Mouse (Mus musculus) neural tube, embryonic 13.5 days (tissue): Measurements from ENCODE around the gene Fn3krp. TPM values are rescaled to one million over a fixed set of nuclear protein-coding genes. Genes with fewer than 3 reads are reported as not detected.

Experiments
- ATAC-seq: fragments of 200-750 bp; cut with Nextera tagmentation; 2 replicates; pipeline ENCODE4 v1.8.0; 2017; ENCODE audit warnings: low read depth, mild to moderate bottlenecking, moderate TSS enrichment, moderate library complexity
- H3K27ac ChIP-seq: fragments of 300-500 bp; sonication (generic); replicated peaks from 2 replicates; pipeline ENCODE4 v1.5.1; 2015; ENCODE audit warnings: moderate library complexity, mild to moderate bottlenecking, inconsistent platforms
- H3K27me3 ChIP-seq: fragments of 300-500 bp; sonication (generic); 2 replicates; pipeline ENCODE4 v1.6.1; 2015; ENCODE audit warnings: mild to moderate bottlenecking, inconsistent platforms
- H3K36me3 ChIP-seq: fragments of 300-500 bp; sonication (generic); 2 replicates; pipeline ENCODE4 v1.6.1; 2015; ENCODE audit warnings: mild to moderate bottlenecking, inconsistent platforms
- H3K4me1 ChIP-seq: fragments of 300-500 bp; sonication (generic); replicated peaks from 2 replicates; pipeline ENCODE4 v1.6.1; 2015; ENCODE audit warnings: inconsistent platforms
- H3K4me2 ChIP-seq: fragments of 300-500 bp; sonication (generic); 2 replicates; pipeline ENCODE4 v1.6.1; 2015; ENCODE audit warnings: inconsistent platforms, mild to moderate bottlenecking, moderate library complexity
- H3K4me3 ChIP-seq: fragments of 300-500 bp; sonication (generic); 2 replicates; pipeline ENCODE4 v1.5.1; 2015; ENCODE audit warnings: mild to moderate bottlenecking, inconsistent platforms
- H3K9ac ChIP-seq: fragments of 300-500 bp; sonication (generic); 2 replicates; pipeline ENCODE4 v1.6.1; 2015; ENCODE audit warnings: moderate library complexity, mild to moderate bottlenecking, inconsistent platforms
- H3K9me3 ChIP-seq: fragments of 300-500 bp; sonication (generic); 2 replicates; pipeline ENCODE4 v1.6.1; 2016; ENCODE audit warnings: inconsistent platforms
- whole genome bisulfite sequencing: fragments of 180-500 bp; shearing (Covaris S2); methylation state at CpG from one replicate; pipeline ENCODE4 v1.1.7; 2015; 5-methylcytosine and 5-hydroxymethylcytosine counted together
- polyA plus RNA-seq: library from polyadenylated mRNA; unstranded; fragments of >200 nt; fragmentation: Nextera tagmentation; extraction: Ambion mirVana; gene quantifications from 2 replicates; pipeline ENCODE4 v1.2.1, GENCODE M21; 2015

Gene Fn3krp
- polyA plus RNA-seq = 11.8 and 12.2 TPM in 2 replicates

DNA sequence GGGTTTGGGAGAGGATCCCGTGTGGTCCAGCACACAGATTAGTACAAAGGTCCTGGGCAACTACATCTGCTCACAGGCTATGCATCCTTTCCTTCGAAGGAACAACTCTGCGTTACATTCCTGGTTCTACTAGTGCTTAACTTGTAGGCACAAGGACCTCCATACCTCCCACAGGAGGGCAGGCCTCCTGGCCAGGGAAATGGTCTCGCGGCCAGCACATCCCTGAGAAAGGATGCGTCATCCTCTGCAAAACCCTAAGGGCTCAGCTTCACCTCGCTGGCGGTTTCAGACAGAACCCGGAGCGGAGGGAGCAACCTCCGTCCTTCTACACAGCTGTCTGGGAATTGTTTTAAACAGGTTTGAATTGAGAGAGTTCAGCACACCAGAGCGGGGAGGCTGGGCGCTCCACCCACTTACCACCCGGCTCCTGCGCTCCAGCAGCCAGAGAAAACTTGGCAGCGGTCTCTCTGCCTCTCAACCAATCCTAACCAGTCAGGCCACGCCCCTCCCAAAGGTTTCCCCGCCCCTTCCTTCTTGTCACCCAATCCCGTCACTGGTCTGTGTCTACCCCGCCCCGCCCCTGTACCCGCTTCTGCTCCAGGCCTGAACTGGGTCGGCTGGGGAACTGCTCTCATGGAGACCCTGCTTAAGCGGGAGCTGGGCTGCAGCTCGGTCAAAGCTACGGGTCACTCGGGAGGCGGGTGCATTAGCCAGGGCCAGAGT lies at the start of gene Fn3krp:
Gene Fn3krp (plus strand): TSS at position 572 of the 723 bp plus-strand sequence.
- H3K9me3 ChIP-seq = no peaks in the 10 kb centered on the region
- H3K9ac ChIP-seq = peak within 1 kb of the TSS; percentile 77
- H3K4me1 ChIP-seq = peaks cover 15% of the 10 kb centered on the region
- peak within 1 kb of the TSS; percentile 73 for H3K4me3 ChIP-seq
- ATAC-seq = peak; percentile 100
- 0 out of 2 replicates have a peak, but pooled peaks cover 2% of the 10 kb centered on the region for H3K36me3 ChIP-seq
- H3K4me2 ChIP-seq = peak within 1 kb of the TSS; percentile 83
- H3K27me3 ChIP-seq = no peaks in the 10 kb centered on the region
- WGBS = 2% methylated on average over 28 of the region's 28 CpGs
- peak within 1 kb of the TSS; percentile 79 for H3K27ac ChIP-seq

DNA sequence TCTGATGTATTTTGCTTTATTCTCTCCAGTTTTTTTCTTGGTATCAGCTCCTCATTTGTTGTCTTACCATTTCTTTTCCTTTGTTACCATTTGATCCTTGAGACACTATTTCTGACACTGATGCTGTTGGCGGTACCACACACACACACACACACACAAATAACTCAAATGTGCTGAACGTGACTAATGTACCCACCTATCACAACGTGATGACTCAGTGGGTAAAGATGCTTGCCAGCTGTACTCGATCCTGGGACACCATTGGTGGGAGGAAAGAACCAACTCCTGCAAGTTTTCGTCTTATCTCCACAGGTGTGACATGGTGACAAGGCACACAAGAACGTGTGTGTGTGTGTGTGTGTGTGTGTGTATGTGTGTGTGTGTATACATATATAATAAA lies 47.9 kb upstream of the Fn3krp start:
- no peak overlapping the region for H3K9ac ChIP-seq
- H3K27me3 ChIP-seq = no peaks in the 10 kb centered on the region
- 71% methylated on average over 6 of the region's 6 CpGs for WGBS
- no peaks in the 10 kb centered on the region for H3K4me1 ChIP-seq
- H3K27ac ChIP-seq = no peak overlapping the region
- no peak overlapping the region for H3K4me2 ChIP-seq
- no peaks in the 10 kb centered on the region for H3K9me3 ChIP-seq
- ATAC-seq = no peak
- H3K4me3 ChIP-seq = no peak overlapping the region
- H3K36me3 ChIP-seq = no peaks in the 10 kb centered on the region

DNA sequence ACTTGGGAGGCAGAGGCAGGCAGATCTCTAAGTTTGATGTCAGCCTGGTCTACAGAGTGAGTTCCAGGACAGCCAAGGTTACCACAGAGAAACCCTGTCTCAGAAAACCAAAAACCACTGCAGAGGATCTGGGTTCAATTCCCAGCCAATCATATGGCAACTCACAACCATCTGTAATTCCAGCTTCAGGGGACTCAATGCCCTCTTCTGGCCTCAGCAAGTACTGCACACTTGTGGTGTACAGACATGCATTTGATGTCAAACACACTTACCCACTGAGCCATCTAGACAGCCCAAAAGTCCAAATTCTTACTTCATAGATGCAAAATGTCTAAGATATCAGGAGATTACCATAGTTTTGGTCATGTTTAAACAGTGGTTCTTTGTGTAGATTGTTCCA lies 42.6 kb upstream of the Fn3krp start:
- Histone ChIP-seq H3K4me1 (0 out of 2 replicates have a peak, but pooled peaks cover 3% of the 10 kb centered on the region), H3K9me3 (no peaks in the 10 kb centered on the region), H3K4me2 (no peak overlapping the region), H3K27ac (no peak overlapping the region), H3K4me3 (no peak overlapping the region), H3K9ac (no peak overlapping the region), H3K36me3 (no peaks in the 10 kb centered on the region), H3K27me3 (no peaks in the 10 kb centered on the region)
- no peak for ATAC-seq

DNA sequence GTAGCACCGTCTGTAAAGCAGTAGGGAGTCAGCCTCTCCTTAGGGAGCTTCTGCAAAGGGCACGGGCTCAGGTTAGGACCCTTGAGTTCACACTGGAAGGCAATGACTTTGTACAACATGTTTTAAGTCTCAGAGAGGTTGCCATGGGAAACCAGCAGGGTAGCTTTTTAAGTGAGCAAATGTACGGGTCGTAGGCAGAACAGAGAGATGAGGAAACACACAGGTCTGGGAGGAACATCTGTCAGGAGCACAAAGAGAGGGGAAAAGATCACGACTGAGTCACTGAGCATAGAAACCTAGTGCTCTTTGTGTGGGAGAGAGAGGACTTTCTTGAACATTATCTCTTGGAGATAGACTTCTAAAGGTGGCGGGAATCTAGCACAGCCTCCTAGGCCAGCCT lies 40.9 kb upstream of the Fn3krp start:
- Histone ChIP-seq H3K9me3 (no peaks in the 10 kb centered on the region), H3K4me2 (no peak overlapping the region), H3K36me3 (no peaks in the 10 kb centered on the region), H3K27ac (no peak overlapping the region), H3K9ac (no peak overlapping the region), H3K4me3 (no peak overlapping the region), H3K4me1 (0 out of 2 replicates have a peak, but pooled peaks cover 3% of the 10 kb centered on the region), H3K27me3 (0 out of 2 replicates have a peak, but pooled peaks cover 4% of the 10 kb centered on the region)
- WGBS = 14% methylated on average over 6 of the region's 6 CpGs
- no peak for ATAC-seq

DNA sequence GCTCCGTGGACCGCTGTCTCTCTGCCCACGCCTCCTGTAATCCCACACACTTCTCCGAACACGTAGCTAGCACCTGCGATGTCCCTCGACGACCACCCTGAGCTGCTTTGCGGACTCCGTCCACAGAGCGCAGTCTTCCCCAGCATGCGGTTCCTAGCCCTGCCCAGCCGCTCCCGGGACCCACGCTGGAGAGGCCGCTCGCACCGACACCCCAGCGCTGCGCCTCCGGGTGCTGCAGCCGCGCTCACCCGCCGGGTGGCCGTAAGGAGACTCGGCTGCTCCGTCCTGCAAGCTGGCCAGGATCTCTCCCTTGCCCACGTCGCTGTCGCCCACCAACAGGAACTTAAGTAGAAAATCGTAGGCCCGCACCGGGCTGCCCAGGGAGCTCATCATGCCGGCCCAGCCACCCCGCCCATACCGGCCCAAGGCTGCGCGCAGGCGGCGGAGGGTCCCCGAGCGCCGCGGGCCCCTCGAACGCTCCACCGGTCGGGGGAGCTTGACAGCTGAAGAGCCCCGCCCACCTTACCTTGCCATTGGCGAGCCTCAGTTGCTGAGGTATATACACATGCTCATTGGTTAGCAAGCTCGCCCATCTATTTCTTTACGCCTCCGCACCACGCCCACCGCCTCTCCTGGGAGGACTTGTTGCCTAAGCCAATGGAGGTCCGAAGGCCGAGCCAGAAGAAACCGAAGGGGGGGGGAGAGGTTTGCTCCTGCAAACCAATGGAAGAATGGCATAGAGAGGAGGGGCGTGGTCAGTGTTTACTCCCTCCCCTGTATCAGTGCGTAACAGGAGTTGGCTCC lies 33.2 kb upstream of the Fn3krp start, which contains the start of gene Rab40b:
Gene Rab40b (minus strand): TSS at position 502 of the 804 bp plus-strand sequence.
- Histone ChIP-seq H3K27ac (peak within 1 kb of the TSS; percentile 61), H3K4me3 (peak within 1 kb of the TSS; percentile 67), H3K9ac (peak within 1 kb of the TSS; percentile 78), H3K36me3 (no peaks in the 10 kb centered on the region), H3K4me2 (peak within 1 kb of the TSS; percentile 87), H3K27me3 (peaks cover 13% of the 10 kb centered on the region), H3K9me3 (no peaks in the 10 kb centered on the region), H3K4me1 (peaks cover 21% of the 10 kb centered on the region)
- peak; percentile 99 for ATAC-seq
- WGBS = 2% methylated on average over 61 of the region's 61 CpGs

DNA sequence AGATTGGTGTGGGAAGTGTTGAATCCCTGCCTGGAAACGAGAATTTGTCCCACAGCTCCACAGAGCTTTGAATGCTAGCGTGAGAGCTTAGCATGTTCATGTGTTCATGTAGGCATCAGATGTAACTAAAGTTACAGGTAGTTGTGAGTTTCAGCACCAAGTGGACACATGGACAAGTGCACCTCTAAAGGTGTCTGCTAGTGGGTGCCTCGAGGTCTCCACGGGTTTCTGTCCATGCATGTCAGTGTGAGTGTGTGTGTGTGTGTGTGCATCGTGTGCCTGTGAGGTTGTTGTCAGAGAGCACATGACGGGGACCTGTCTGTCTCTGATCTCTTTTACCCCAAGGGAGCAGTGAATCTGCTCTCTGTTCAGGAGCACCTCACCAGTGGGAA lies 32.7 kb upstream of the Fn3krp start:
- Histone ChIP-seq H3K9ac (no peak overlapping the region), H3K27me3 (peaks cover 13% of the 10 kb centered on the region), H3K4me3 (peak overlapping the region; percentile 67), H3K9me3 (no peaks in the 10 kb centered on the region), H3K27ac (no peak overlapping the region), H3K36me3 (no peaks in the 10 kb centered on the region), H3K4me2 (peak overlapping the region; percentile 87), H3K4me1 (peaks cover 21% of the 10 kb centered on the region)
- 18% methylated on average over 6 of the region's 6 CpGs for WGBS
- ATAC-seq = peak; percentile 41; the same call in 1 of the 2 replicates

DNA sequence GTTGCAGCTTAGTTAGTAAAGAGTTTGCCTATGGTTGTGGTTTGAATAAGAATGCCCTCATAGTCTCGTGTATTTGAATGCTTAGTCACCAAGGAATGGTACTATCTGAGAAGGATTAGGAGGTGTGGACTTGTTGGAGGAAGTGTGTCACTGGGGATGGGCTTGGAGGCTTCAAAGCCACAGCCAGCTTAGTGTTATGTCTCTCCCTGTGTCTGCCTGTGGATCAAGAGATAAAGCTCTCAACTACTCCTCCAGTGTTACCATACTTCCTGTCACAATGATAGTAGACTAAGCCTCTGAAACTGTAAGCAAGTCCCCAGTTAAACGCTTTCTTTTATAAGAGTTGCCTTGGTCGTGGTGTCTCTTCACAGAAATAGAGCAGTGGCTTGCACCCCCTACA lies 30.4 kb upstream of the Fn3krp start:
- no peaks in the 10 kb centered on the region for H3K36me3 ChIP-seq
- no peaks in the 10 kb centered on the region for H3K9me3 ChIP-seq
- 61% methylated on average over 3 of the region's 3 CpGs for WGBS
- H3K4me1 ChIP-seq = peaks cover 21% of the 10 kb centered on the region
- no peak overlapping the region for H3K4me3 ChIP-seq
- no peak overlapping the region for H3K27ac ChIP-seq
- H3K9ac ChIP-seq = no peak overlapping the region
- H3K27me3 ChIP-seq = peaks cover 10% of the 10 kb centered on the region
- no peak for ATAC-seq
- no peak overlapping the region for H3K4me2 ChIP-seq

DNA sequence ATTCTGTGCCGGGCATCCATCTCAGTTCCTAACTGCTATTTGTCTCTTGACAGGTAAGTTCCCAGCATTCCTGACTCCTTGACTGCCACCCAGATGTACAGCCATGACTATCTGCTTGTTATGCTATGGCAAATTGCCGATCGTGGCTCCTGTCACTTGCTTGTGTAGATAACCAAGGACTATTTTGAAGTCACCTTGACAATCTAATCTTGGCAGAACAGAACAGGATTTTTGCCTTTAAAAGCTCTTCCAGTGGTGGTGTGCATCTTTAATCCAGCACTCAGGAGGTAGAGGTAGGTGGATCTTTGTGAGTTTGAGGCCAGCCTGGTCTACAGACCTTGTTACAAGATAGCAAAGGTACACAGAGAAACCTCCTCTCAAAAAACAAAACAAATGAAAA lies 28.8 kb upstream of the Fn3krp start:
- no peaks in the 10 kb centered on the region for H3K36me3 ChIP-seq
- H3K27me3 ChIP-seq = no peaks in the 10 kb centered on the region
- H3K4me2 ChIP-seq = no peak overlapping the region
- no peak overlapping the region for H3K9ac ChIP-seq
- WGBS = 92% methylated on average over 3 of the region's 3 CpGs
- H3K4me1 ChIP-seq = peaks cover 13% of the 10 kb centered on the region
- ATAC-seq = no peak
- no peak overlapping the region for H3K4me3 ChIP-seq
- H3K9me3 ChIP-seq = no peaks in the 10 kb centered on the region
- no peak overlapping the region for H3K27ac ChIP-seq

DNA sequence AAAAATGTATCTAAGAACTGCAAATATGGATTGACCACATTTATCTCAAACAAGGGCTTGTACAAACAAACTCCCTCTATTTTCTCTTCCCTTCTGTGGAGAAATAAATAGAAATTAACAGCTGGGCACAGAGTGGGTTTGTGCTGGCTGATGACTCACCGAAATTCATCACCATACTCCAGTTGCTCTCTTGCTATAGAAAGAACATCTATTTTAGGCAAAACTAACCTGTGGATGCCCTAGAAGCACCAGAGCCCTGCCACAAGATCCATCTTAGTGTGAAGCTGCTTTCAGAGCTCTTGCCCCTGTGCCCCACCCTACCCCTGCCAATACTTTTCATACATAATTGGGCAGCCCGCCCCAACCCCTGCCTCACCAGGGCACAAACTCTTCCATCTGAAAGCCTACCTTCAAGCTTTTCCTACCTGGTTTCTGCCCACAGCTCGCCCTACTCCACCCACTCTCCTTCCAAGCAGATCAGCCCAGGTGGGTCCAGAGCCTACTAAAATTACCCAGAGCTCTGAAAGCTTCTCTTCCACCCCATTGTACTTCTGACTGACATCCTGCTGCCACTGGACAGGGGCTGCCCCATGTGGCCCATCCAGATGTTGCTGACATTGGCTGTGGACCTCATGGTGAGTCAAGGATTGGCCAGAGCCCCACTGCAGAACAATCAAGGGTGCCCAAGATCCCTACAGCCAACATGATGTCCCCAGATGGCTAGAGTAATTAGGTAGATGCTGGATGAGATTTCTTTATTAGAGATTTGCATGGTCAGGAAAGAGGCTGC lies 13.6 kb upstream of the Fn3krp start:
- no peak for ATAC-seq
- no peaks in the 10 kb centered on the region for H3K9me3 ChIP-seq
- WGBS = 75% methylated on average over 3 of the region's 3 CpGs
- H3K27ac ChIP-seq = no peak overlapping the region
- H3K4me1 ChIP-seq = no peaks in the 10 kb centered on the region
- no peak overlapping the region for H3K9ac ChIP-seq
- H3K36me3 ChIP-seq = no peaks in the 10 kb centered on the region
- H3K4me3 ChIP-seq = no peak overlapping the region
- H3K4me2 ChIP-seq = no peak overlapping the region
- no peaks in the 10 kb centered on the region for H3K27me3 ChIP-seq

DNA sequence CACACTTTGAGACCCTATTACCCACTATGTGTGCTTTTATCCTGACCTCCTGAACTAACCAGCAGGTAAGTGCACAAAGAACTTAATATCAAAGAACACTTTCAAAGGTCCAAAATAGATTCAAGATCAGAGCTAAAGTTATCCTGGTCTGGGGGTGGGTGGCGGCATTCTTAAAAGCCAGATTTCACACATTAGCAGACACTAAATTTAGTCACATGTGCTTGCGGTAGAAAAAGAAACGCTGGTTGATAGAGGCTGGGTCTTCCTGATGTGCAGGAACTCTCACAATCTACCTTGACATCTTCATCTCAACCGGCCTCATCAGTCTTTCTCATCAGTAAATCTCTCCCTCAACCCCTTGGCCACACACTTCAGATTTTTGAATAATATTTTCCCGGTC lies 6.4 kb upstream of the Fn3krp start:
- H3K9ac ChIP-seq = no peak overlapping the region
- no peaks in the 10 kb centered on the region for H3K9me3 ChIP-seq
- no peak overlapping the region for H3K4me2 ChIP-seq
- no peaks in the 10 kb centered on the region for H3K36me3 ChIP-seq
- no peak overlapping the region for H3K27ac ChIP-seq
- no peaks in the 10 kb centered on the region for H3K27me3 ChIP-seq
- no peaks in the 10 kb centered on the region for H3K4me1 ChIP-seq
- 87% methylated on average over 5 of the region's 5 CpGs for WGBS
- no peak overlapping the region for H3K4me3 ChIP-seq
- ATAC-seq = no peak

DNA sequence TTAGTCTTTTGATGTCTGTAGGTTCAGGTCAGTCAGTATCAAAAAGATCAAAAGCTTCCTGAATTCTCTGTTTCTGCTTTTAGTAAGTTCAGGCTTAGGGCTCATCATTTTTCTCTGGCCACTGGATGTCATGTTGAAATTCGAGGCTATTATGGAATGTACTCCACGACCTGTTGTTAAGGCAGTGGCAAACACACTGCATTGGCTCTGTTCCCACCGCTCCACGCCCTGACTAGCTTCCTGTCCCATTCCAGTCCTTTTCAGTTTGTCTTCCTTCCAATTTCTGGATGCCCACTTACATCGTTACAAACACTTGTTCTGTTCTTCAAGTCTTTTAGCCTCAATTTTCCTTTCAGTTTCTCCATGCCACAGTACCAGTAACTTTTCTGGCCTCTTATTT lies 5.8 kb upstream of the Fn3krp start:
- Histone ChIP-seq H3K27ac (no peak overlapping the region), H3K4me3 (no peak overlapping the region), H3K9ac (no peak overlapping the region), H3K27me3 (no peaks in the 10 kb centered on the region), H3K4me2 (no peak overlapping the region), H3K9me3 (no peaks in the 10 kb centered on the region), H3K4me1 (peaks cover 1% of the 10 kb centered on the region; the same call in 1 of the 2 replicates), H3K36me3 (no peaks in the 10 kb centered on the region)
- 75% methylated on average over 5 of the region's 5 CpGs for WGBS
- ATAC-seq = no peak

DNA sequence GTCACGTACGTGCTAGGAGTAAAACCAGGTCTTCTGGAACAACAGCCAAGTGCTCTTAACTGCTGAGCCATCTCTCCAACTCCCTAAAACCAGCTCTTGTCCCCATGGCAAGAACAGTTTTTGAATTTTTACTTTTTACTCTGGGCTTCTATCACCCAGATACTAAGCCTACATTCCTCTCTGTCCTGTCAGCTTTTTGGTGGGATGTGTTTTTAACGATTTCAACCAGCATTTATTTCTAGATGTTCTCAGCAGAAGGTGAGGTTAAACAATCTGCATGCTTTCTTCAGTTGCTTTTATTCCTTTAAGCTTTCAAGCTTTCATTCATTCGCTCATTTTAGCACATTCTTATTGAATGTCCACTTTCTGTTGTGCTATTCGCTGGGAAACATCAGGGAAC lies 3.2 kb upstream of the Fn3krp start:
- Histone ChIP-seq H3K27ac (no peak overlapping the region), H3K9me3 (no peaks in the 10 kb centered on the region), H3K36me3 (no peaks in the 10 kb centered on the region), H3K4me3 (no peak overlapping the region), H3K27me3 (no peaks in the 10 kb centered on the region), H3K4me2 (no peak overlapping the region), H3K9ac (no peak overlapping the region), H3K4me1 (peaks cover 15% of the 10 kb centered on the region)
- ATAC-seq = no peak
- 91% methylated on average over 5 of the region's 5 CpGs for WGBS
